Mouse (Mus musculus) liver, embryonic 14.5 days (tissue): ENCODE data around the gene Pdia4.

ENCODE experiments used
- CTCF ChIP-seq: IDR thresholded peaks from 2 replicates; pipeline ENCODE4 v1.5.1; 2016; ENCODE audit warnings: antibody characterized with exemption, low read depth, control low read depth
- EP300 ChIP-seq: IDR thresholded peaks from 2 replicates; pipeline ENCODE4 v1.6.1; 2016; ENCODE audit warnings: antibody characterized with exemption, low read depth

DNA sequence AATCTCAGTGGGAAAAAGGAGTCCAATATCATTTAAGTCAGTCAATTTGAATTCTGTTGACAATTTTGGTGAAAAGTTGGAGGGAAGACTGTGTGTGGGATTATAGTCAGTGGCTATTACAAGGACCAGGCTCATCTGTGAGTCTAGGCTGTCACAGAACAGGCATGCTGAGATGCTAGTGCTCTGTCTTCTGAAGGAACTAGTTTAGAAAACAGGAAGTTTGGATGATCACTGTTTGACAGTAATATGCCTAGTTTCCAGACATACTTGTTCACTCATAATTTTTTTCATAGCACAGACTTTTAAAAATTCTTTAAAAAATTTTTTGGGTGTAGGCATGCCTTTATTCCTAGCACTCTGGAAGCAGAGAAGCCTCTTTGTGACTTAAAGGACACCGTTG, 27.8 kb upstream of the Pdia4 start:
- TF ChIP-seq CTCF (no peak), EP300 (no peak)
